Mouse (Mus musculus) CH12F3 (cell line): ENCODE results near the gene B830017H08Rik.

Experiments
- in situ Hi-C: fragments of 300-500 bp; cut with MboI; formaldehyde crosslinking; loops from 2 replicates; pipeline ENCODE4 v1.14.3; 2020; ENCODE audit warnings: low sequenced_read_pairs

The B830017H08Rik gene

GRCm38 (mm10) chr16:17849486-17849885 lies 16.6 kb downstream of the B830017H08Rik start:
- in situ Hi-C loops, result no loop called here

GRCm38 (mm10) chr16:17851331-17851730 lies 18.4 kb downstream of the B830017H08Rik start:
- in situ Hi-C loops, result no loop called here

DNA sequence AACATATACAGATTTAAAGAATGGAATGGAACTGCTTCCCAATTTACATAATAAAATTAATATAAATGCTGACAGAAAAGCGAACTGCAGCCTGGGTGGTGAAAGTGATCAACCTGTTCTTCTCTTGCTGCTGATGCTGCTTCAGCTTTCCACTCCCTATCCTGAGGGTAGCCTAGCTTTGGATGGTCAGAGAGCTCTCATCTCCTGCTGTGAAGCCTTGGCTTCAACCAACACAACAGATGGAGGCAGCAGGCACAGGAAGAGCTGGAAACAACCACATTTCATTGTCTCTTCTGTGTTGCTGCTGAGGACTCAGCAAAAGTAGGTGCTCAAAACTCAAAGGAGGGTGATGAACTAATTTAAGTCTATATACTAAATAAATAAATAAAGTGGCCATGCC lies 18.9 kb downstream of the B830017H08Rik start:
- in situ Hi-C loops, result no loop called here

DNA sequence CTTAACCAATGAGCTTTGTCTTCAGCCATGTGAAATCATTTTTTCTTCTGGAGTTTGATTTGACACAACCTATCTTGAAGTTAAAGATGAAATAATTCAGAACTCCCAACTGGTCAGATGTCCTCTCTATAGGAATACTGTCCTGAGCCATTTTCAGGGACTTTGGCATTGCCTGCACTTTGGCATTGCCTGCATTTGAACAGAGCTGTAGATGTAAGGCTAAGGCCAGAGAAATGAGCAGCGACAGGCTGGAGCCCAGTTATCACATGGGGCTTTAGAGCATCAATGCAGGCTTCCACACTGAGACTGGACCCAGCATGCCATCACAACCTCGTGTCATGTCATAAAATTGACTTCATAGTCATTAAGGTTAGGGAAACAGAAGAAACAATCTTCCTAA lies 20.3 kb downstream of the B830017H08Rik start:
- in situ Hi-C loops, result no loop called here

DNA sequence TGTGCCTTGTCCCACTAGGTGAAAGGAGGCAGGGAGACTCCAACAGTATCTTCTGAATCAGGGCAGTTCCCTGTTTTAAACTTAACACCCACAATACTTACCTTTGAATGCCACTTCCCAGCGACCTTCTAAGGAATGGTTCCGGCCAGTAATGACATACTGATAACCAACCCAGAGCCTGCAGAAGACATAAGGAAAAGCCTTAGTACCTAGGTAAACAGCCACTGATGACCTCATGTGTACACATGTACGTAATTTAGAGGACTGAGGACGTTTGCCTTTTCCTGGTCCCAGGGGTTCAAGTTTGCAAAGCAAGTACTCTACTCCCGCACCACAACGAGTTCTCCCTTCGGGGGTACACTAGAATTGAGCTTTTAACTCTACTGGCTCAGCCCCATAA lies 24.2 kb downstream of the B830017H08Rik start:
- in situ Hi-C loops, result no loop called here

DNA sequence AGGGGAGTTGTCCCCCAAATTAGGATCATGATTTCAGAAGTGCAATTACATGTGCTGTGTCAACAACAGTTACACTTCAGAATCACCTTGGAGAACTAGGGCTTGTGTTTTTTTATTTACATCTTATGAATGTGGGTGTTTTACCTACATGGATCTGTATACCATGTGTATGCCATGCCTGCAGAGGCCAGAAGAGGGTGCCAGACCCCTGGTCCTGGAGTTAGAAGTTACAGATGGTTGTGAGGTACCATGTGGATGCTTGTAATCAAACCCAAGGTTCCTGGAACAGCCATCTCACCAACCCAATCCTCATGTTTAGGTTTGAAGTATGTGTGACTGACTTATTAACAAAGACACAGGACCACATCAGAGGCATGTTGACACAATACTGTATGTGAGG lies 25.7 kb downstream of the B830017H08Rik start:
- in situ Hi-C loops, result no loop called here

- in situ Hi-C loops, result no loop called here
Observed at GRCm38 (mm10) chr16:17865293-17865692, 32.4 kb downstream of the B830017H08Rik start.

GRCm38 (mm10) chr16:17865770-17866169 lies 32.8 kb downstream of the B830017H08Rik start:
- in situ Hi-C loops, result no loop called here

GRCm38 (mm10) chr16:17871248-17871647 lies 38.3 kb downstream of the B830017H08Rik start:
- in situ Hi-C loops, result no loop called here

DNA sequence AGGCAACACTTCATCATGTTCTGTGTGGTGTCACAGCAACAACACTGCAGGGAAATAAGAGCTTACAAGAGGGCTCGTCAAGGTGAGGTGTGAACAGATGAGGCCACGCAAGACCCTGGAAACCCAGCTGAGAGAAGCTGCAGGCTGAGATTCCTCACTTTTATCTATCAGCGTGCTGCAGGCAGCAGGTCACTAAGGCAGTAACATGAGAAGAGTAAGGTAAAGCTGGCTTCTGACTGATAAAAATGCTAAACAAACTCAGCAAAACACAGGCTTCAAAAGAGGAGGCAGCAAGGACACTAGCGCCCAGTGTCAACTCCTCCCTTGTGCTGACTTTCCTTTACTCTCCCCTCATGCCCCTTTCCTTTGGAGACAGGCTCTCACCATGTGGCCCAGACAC lies 40.1 kb downstream of the B830017H08Rik start:
- in situ Hi-C loops, result no loop called here

DNA sequence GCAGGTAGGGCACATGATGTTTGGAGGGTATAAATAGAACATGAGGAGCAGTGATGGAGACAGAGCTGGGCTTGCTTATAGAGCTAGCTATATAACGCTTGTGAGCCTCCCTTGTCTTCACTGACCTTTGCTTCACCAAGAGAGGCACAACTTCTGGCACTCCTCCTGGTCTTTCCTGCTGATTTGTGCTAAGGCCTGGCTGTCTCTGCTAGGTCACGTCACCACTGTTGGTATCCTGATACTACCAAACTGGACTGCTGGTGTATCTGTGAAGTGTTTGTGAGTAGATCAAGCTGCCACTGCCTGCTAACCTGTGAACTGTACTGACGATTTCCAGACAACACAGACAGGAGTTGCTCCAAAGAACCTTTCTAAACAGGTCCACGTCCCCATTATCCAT lies 42.3 kb downstream of the B830017H08Rik start:
- in situ Hi-C loops, result no loop called here

DNA sequence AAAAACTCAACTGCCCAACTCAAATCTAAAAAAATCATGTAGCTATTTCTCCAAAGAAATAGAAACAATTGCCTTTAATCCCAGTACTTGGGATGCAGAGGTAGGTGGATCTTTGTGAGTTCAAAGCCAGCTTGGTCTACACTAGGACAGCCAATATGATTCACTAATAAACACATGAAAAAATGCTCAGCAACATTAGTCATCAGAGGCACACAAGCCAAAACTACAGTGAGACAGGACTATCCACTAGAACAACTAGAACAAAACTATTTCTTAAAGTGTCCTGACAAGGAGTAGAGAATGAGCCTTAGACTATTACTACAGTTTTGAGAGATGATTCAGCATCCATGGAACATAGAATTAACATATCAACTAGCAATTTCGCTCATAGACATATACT lies 43.2 kb downstream of the B830017H08Rik start:
- in situ Hi-C loops, result no loop called here

DNA sequence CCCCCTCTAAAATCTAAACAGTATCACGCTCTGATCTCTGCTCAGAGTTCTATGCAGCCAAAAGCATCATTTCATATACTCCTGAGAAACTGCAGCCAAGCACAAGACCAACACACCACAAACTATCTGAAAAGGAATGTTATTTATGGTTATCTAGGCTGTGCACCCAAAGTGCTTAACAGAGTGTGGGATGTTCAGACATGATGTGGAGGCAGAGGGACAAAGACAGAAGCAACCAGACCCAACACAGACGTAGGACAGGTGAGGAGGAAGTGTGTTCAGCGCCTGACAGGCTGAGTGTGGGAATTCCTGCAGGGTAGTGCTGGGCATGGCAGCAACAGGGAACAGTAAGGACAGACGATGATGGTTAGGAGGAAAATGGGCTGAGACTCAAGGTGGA lies 46.6 kb downstream of the B830017H08Rik start:
- in situ Hi-C loops, result no loop called here

GRCm38 (mm10) chr16:17882196-17882595 lies 49.3 kb downstream of the B830017H08Rik start:
- in situ Hi-C loops, result no loop called here

DNA sequence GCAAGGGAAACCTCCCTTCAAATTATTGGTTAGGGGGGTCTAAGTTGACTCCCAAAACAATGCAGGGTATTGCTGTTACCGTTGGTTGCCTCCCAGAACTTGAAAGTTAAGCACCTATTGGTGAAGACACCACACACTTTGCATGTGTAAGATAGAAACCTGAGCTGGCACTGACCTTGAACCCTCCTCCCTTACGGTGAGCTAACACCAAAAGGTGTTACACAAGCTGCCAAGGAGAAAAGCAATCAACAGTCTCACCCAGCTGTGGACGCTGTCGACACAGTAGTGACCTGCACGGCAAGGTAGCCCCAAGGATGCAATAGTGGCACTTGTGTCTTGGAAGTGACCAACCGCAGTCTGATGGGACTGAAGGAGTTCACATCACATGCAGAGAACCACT lies 51.2 kb downstream of the B830017H08Rik start:
- in situ Hi-C loops, result no loop called here
